Mouse (Mus musculus) cerebellum, adult 2 months (tissue): ENCODE measurements around the gene Cacna2d4. TPM values are rescaled to one million over a fixed set of nuclear protein-coding genes. Genes with fewer than 3 reads are reported as not detected.
"Not testable (repeated sequence)": the region's sequence is repeated elsewhere in the genome, so short reads cannot be mapped to it uniquely, and the experiment has no call there.

Experiments
- DNase-seq, 2 experiments: peaks; one replicate each; pipeline ENCODE4 v3.0.0; 2021
- H3K27ac ChIP-seq: fragments of 200-500 bp; 2 replicates; pipeline ENCODE4 v1.5.1; 2012; ENCODE audit warnings: low read length, control low read depth, inconsistent platforms; ENCODE audit not compliant: insufficient read depth
- H3K27me3 ChIP-seq: fragments of 200-500 bp; 2 replicates; pipeline ENCODE4 v1.6.1; 2012; ENCODE audit warnings: inconsistent platforms, mild to moderate bottlenecking, low read length, moderate library complexity; ENCODE audit not compliant: control insufficient read depth, insufficient read depth
- H3K4me1 ChIP-seq: fragments of 200-500 bp; 2 replicates; pipeline ENCODE4 v1.6.1; 2011; ENCODE audit warnings: low read length; ENCODE audit not compliant: control insufficient read depth, insufficient read depth
- H3K4me3 ChIP-seq: fragments of 200-500 bp; replicated peaks from 2 replicates; pipeline ENCODE3; 2011; ENCODE audit warnings: mild to moderate bottlenecking, low read depth, low read length, control low read depth; ENCODE audit not compliant: insufficient read depth
- CTCF ChIP-seq: fragments of 200-500 bp; IDR thresholded peaks from 2 replicates; pipeline ENCODE4 v1.5.1; 2011; ENCODE audit warnings: low read depth, mild to moderate bottlenecking, control low read depth, low read length, moderate library complexity, borderline replicate concordance; ENCODE audit not compliant: insufficient read depth
- POLR2A ChIP-seq: fragments of 200-500 bp; IDR thresholded peaks from 2 replicates; pipeline ENCODE4 v1.6.1; 2011; ENCODE audit warnings: low read length, control low read depth, borderline replicate concordance; ENCODE audit not compliant: insufficient read depth
- WGBS: fragments of 180-500 bp; shearing (Covaris S2); methylation state at CpG from one replicate; pipeline ENCODE4 v1.1.7; 2018; 5-methylcytosine and 5-hydroxymethylcytosine counted together
- polyA plus RNA-seq: library from polyadenylated mRNA; depleted of rRNA; stranded (reverse); fragments of >200 nt; gene quantifications from 2 replicates; pipeline ENCODE4 v1.2.3, GENCODE M21; 2012

Gene Cacna2d4
- polyA plus RNA-seq, 1 experiment: 3.2 TPM

- TF ChIP-seq POLR2A (no peak), CTCF (no peak)
- Histone ChIP-seq H3K4me3 (no peak overlapping the region), H3K27me3 (no peaks in the 10 kb centered on the region), H3K4me1 (peaks cover 11% of the 10 kb centered on the region), H3K27ac (no peak overlapping the region)
- peak in 1 of 2 experiments; percentile 65 for DNase-seq
Observed at GRCm38 (mm10) chr6:119341409-119341808, 105.1 kb downstream of the Cacna2d4 start.

GRCm38 (mm10) chr6:119346257-119346656 lies 109.9 kb downstream of the Cacna2d4 start:
- no peak overlapping the region for H3K4me3 ChIP-seq
- TF ChIP-seq CTCF: no peak
- no peak for TF ChIP-seq POLR2A
- no peak overlapping the region for H3K27ac ChIP-seq
- WGBS: 13% methylated on average over 10 of the region's 10 CpGs
- no peaks in the 10 kb centered on the region for H3K27me3 ChIP-seq
- DNase-seq: peak; percentile 47 to 72
- peaks cover 14% of the 10 kb centered on the region for H3K4me1 ChIP-seq

DNA sequence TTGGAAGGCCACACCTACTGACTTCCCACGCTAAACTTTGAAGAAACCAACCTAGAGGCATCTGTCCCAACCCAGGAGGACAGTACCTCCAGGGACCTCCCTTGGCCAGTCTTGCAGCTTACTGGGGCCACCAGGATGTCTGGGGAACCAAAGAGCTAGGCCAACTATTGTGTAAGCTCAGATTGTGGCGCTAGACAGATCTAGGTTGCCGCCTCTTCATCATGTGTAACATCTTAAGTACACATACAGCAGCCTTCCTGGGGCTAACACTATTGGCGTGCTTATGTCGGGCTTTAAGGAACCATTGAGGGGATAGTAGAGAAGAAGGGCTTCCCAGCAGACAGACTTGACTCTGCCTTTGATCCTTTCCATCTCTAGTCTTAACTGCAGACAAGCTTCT lies 111.5 kb downstream of the Cacna2d4 start:
- WGBS: 81% methylated on average over 5 of the region's 5 CpGs
- Histone ChIP-seq H3K4me1 (peaks cover 13% of the 10 kb centered on the region), H3K4me3 (no peak overlapping the region), H3K27me3 (no peaks in the 10 kb centered on the region), H3K27ac (no peak overlapping the region)
- TF ChIP-seq CTCF: no peak
- no peak for TF ChIP-seq POLR2A
- DNase-seq: no peak

DNA sequence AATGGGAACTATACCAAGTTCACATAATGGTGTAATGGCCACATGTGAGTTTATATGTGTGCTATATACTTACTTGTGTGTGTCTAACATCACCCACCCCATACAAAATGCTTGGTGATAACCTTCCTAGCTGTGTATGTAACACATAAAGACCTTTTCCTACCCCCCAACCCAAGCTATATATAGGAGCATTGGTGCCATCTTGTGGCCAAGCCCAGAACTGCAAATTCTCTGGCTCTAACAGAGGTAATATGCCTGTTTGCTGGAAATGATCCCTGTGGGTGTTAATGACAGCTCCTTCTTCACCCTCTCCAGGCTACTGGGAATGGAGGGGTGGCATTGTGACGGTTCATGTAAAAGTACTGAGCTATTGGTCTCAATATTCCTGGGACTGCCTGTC lies 111.9 kb downstream of the Cacna2d4 start:
- Histone ChIP-seq H3K4me3 (no peak overlapping the region), H3K4me1 (peaks cover 13% of the 10 kb centered on the region), H3K27ac (no peak overlapping the region), H3K27me3 (no peaks in the 10 kb centered on the region)
- peak; percentile 66 to 84 for DNase-seq
- WGBS: 0% methylated on average over 1 of the region's 1 CpGs
- TF ChIP-seq CTCF (peak; percentile 71), POLR2A (no peak)

- Histone ChIP-seq H3K4me3 (no peak overlapping the region), H3K27me3 (no peaks in the 10 kb centered on the region), H3K4me1 (peaks cover 12% of the 10 kb centered on the region), H3K27ac (no peak overlapping the region)
- WGBS: 91% methylated on average over 9 of the region's 9 CpGs
- TF ChIP-seq CTCF (no peak), POLR2A (no peak)
- no peak for DNase-seq
Observed at GRCm38 (mm10) chr6:119350703-119351198, 114.4 kb downstream of the Cacna2d4 start.

GRCm38 (mm10) chr6:119351656-119352055 lies 115.3 kb downstream of the Cacna2d4 start:
- DNase-seq: no peak

GRCm38 (mm10) chr6:119352501-119352900 lies 116.2 kb downstream of the Cacna2d4 start:
- Histone ChIP-seq H3K4me1 (no peaks in the 10 kb centered on the region), H3K4me3 (no peak overlapping the region), H3K27ac (no peak overlapping the region), H3K27me3 (no peaks in the 10 kb centered on the region)
- WGBS: 82% methylated on average over 6 of the region's 6 CpGs
- TF ChIP-seq POLR2A (no peak), CTCF (no peak)
- DNase-seq: no peak

More at GRCm38 (mm10) chr6:119351656-119352055, 115.3 kb downstream of the Cacna2d4 start:
- Histone ChIP-seq H3K4me3 (no peak overlapping the region), H3K27ac (no peak overlapping the region), H3K4me1 (peaks cover 3% of the 10 kb centered on the region; the same call in 1 of the 2 replicates), H3K27me3 (no peaks in the 10 kb centered on the region)
- WGBS: 72% methylated on average over 8 of the region's 8 CpGs
- no peak for TF ChIP-seq POLR2A
- no peak for TF ChIP-seq CTCF

DNA sequence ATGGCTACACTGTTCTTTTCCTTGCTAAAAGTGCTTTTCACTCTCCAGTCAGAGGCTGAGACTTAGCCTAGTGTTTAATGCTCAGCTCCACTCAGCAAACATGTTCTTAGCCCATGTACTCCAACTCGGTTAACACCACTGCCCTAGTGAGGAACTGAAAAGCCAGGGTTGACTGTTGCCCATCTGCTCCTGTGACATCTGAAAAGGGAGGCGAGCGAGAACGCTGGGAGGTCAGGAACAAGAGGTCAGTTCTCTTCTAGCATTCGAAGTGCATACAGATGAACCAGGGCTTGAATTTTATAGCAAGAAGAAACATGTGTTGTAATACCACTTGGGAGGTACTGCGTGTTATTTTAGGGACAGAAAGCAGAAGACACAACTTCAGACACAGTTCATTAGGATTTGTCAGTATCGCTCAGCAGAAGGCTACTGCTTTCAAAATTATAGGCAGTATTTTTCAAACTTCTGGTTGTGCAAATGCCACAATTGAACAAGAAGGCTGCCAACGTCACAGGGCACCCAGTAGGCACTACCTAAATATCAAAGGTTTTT lies 121.8 kb downstream of the Cacna2d4 start:
- Histone ChIP-seq H3K4me1 (no peaks in the 10 kb centered on the region), H3K27ac (no peak overlapping the region), H3K4me3 (no peak overlapping the region), H3K27me3 (no peaks in the 10 kb centered on the region)
- TF ChIP-seq POLR2A (no peak), CTCF (no peak)
- 85% methylated on average over 8 of the region's 8 CpGs for WGBS
- DNase-seq: no peak

DNA sequence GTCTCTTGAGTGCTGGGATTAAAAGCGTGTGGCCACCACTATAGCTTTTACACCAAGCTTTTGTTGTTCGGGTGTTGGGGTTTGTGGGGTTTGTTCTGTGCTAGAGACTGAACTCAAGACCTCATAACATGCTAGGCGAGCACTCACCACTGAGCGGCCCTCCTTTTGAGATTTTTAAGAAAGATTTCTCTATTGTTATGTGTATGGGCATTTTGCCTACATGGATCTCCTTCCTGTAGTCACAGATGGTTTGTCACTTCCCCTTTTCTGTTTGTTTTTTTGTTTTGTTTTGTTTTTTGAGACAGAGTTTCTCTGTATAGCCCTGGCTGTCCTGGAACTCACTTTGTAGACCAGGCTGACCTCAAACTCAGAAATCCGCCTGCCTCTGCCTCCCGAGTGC lies 123.9 kb downstream of the Cacna2d4 start:
- 88% methylated on average over 6 of the region's 6 CpGs for WGBS
- not testable (repeated sequence) for H3K4me3 ChIP-seq, H3K27ac ChIP-seq, H3K27me3 ChIP-seq, DNase-seq, H3K4me1 ChIP-seq
